Mouse (Mus musculus) hindbrain, postnatal 0 days (tissue): ENCODE results near the gene Yy1. TPM values are rescaled to one million over a fixed set of nuclear protein-coding genes. Genes with fewer than 3 reads are reported as not detected.
"Not testable (repeated sequence)": the region's sequence is repeated elsewhere in the genome, so short reads cannot be mapped to it uniquely, and the experiment has no call there.

Source experiments
- ATAC-seq: fragments of 200-750 bp; cut with Nextera tagmentation; 2 replicates; pipeline ENCODE4 v1.8.0; 2017; ENCODE audit warnings: mild to moderate bottlenecking, moderate TSS enrichment, moderate library complexity
- DNase-seq: peaks from one replicate; pipeline ENCODE4 v3.0.0-alpha.2; 2015; ENCODE audit warnings: low spot score
- H3K27ac ChIP-seq: fragments of 300-500 bp; sonication (generic); 2 replicates; pipeline ENCODE4 v1.5.1; 2014; ENCODE audit warnings: mild to moderate bottlenecking
- H3K27me3 ChIP-seq: fragments of 300-500 bp; sonication (generic); 2 replicates; pipeline ENCODE4 v1.6.1; 2014; ENCODE audit warnings: low read length, mixed read lengths; ENCODE audit not compliant: insufficient read depth
- H3K36me3 ChIP-seq: fragments of 300-500 bp; sonication (generic); 2 replicates; pipeline ENCODE4 v1.6.1; 2014; ENCODE audit warnings: low read length, mixed read lengths; ENCODE audit not compliant: insufficient read depth
- H3K4me1 ChIP-seq: fragments of 300-500 bp; sonication (generic); 2 replicates; pipeline ENCODE4 v1.6.1; 2014; ENCODE audit warnings: antibody characterized with exemption, low read length, mixed read lengths; ENCODE audit not compliant: insufficient read depth
- H3K4me2 ChIP-seq: fragments of 300-500 bp; sonication (generic); 2 replicates; pipeline ENCODE4 v1.6.1; 2014; ENCODE audit warnings: low read depth, mild to moderate bottlenecking, low read length, moderate library complexity, mixed read lengths
- H3K4me3 ChIP-seq: fragments of 300-500 bp; sonication (generic); 2 replicates; pipeline ENCODE4 v1.5.1; 2014; ENCODE audit warnings: low read length
- H3K9ac ChIP-seq: fragments of 300-500 bp; sonication (generic); replicated peaks from 2 replicates; pipeline ENCODE4 v1.6.1; 2014; ENCODE audit warnings: mild to moderate bottlenecking, low read length, moderate library complexity, mixed read lengths
- H3K9me3 ChIP-seq: fragments of 300-500 bp; sonication (generic); 2 replicates; pipeline ENCODE4 v1.6.1; 2016; ENCODE audit warnings: low read length, mixed read lengths
- CTCF ChIP-seq: IDR thresholded peaks from 2 replicates; pipeline ENCODE4 v1.5.1; 2016; ENCODE audit warnings: antibody characterized with exemption, control low read depth, low read depth
- WGBS: fragments of 180-500 bp; shearing (Covaris S2); extraction: QIAGEN DNeasy Blood & Tissue Kit; methylation state at CpG from one replicate; pipeline ENCODE4 v1.1.7; 2014; 5-methylcytosine and 5-hydroxymethylcytosine counted together
- polyA plus RNA-seq: library from polyadenylated mRNA; unstranded; fragments of >200 nt; fragmentation: Nextera tagmentation; extraction: Ambion mirVana; gene quantifications from 2 replicates; pipeline ENCODE4 v1.2.1, GENCODE M21; 2015
- total RNA-seq: library from RNA; depleted of rRNA; stranded (reverse); fragments of >200 nt; gene quantifications from 2 replicates; pipeline ENCODE4 v1.2.3, GENCODE M21; 2014

Yy1 gene
- total and polyA plus RNA-seq, 2 experiments from 2014 or later = 7.9 to 30.2 TPM

DNA sequence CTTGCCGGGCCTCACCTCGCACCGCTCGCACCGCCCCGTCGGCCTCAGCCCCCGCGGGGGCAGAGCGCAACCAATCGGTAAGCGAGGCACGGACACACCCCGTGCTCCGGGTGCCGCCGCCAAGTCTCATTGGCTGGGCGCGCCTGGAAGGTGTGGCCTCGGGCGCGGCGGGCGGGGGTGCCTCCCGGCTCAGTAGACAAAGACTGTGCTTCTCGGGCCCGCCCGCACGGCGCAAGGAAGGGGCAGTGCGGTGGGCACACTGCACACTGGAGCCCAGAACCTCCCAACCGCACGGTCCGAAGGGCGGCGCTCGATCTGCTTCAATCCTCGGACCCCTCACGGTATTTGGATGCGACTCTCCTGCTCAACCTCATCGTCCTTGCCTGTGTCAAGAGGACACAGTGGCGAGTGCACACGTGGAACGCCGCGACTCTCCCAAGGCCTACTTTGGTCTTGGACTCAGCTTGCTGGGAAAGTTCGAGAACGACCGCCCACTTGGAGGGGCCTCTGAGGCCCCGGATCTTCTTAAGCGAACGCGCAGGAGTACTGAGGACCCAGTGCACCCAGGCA lies 43.2 kb downstream of the Yy1 start, which contains the start of the genes Slc25a29 and Slc25a47:
TSS of gene Slc25a29 (minus strand) at position 44 of the 570 bp plus-strand sequence.
TSS of gene Slc25a47 (plus strand) at position 207 of the 570 bp plus-strand sequence.
- H3K4me1 ChIP-seq = peaks cover 44% of the 10 kb centered on the region

GRCm38 (mm10) chr12:108836722-108837121 lies 43.9 kb downstream of the Yy1 start:
- peaks cover 44% of the 10 kb centered on the region for H3K4me1 ChIP-seq
- H3K27ac ChIP-seq = peak overlapping the region; percentile 74; the same call in 1 of the 2 replicates
- no peak for TF ChIP-seq CTCF
- peak overlapping the region; percentile 60 for H3K4me3 ChIP-seq
- peaks cover 4% of the 10 kb centered on the region; the same call in 1 of the 2 replicates for H3K36me3 ChIP-seq
- DNase-seq = no peak
- 58% methylated on average over 7 of the region's 7 CpGs for WGBS
- H3K9ac ChIP-seq = peak overlapping the region; percentile 56
- H3K27me3 ChIP-seq = no peaks in the 10 kb centered on the region
- ATAC-seq = no peak
- no peaks in the 10 kb centered on the region for H3K9me3 ChIP-seq
- peak overlapping the region; percentile 84 for H3K4me2 ChIP-seq

More for the DNA sequence above, 43.2 kb downstream of the Yy1 start, which contains the start of the genes Slc25a29 and Slc25a47:
- H3K9me3 ChIP-seq = no peaks in the 10 kb centered on the region
- DNase-seq (peak; percentile 98), ATAC-seq (peak; percentile 99)
- peak within 1 kb of the TSS; percentile 60 for H3K4me3 ChIP-seq
- H3K4me2 ChIP-seq = peak within 1 kb of the TSS; percentile 84
- TF ChIP-seq CTCF = peak; percentile 30
- H3K27me3 ChIP-seq = no peaks in the 10 kb centered on the region
- H3K9ac ChIP-seq = peak within 1 kb of the TSS; percentile 73
- H3K36me3 ChIP-seq = peaks cover under 1% of the 10 kb centered on the region; the same call in 1 of the 2 replicates
- peak within 1 kb of the TSS; percentile 74 for H3K27ac ChIP-seq
- WGBS = 1% methylated on average over 53 of the region's 53 CpGs

- Histone ChIP-seq H3K4me2 (no peak overlapping the region), H3K4me1 (peaks cover 15% of the 10 kb centered on the region), H3K9ac (no peak overlapping the region), H3K9me3 (no peaks in the 10 kb centered on the region), H3K27ac (no peak overlapping the region), H3K27me3 (no peaks in the 10 kb centered on the region), H3K4me3 (no peak overlapping the region), H3K36me3 (peaks cover 4% of the 10 kb centered on the region; the same call in 1 of the 2 replicates)
- 85% methylated on average over 6 of the region's 6 CpGs for WGBS
- no peak for TF ChIP-seq CTCF
- DNase-seq (no peak), ATAC-seq (no peak)
Observed at GRCm38 (mm10) chr12:108841181-108841580, 48.4 kb downstream of the Yy1 start.

DNA sequence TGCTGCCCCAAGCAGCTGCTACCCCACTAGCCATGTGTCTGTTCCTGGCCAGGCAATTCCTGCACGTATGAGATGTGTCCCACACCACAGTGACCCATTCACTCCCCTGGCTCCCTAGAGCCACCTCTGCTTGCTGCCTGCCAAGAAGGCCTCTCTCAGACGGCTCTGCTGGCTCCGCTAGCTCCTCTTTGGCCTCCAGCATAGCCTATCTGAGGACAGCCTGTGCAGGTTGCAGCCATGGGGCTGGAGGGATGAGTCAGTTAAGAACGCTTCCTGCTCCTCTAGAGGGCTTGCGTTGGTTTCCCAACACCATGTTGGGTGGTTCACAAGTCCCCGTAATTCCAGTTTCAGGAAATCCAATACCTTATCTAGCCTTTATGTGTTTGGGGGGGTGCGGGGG lies 49.9 kb downstream of the Yy1 start:
- H3K27me3 ChIP-seq = no peaks in the 10 kb centered on the region
- DNase-seq (no peak), ATAC-seq (no peak)
- no peak for TF ChIP-seq CTCF
- no peak overlapping the region for H3K27ac ChIP-seq
- peaks cover 6% of the 10 kb centered on the region for H3K4me1 ChIP-seq
- no peak overlapping the region for H3K4me2 ChIP-seq
- WGBS = 80% methylated on average over 7 of the region's 7 CpGs
- H3K4me3 ChIP-seq = no peak overlapping the region
- H3K9me3 ChIP-seq = no peaks in the 10 kb centered on the region
- H3K36me3 ChIP-seq = peaks cover 4% of the 10 kb centered on the region; the same call in 1 of the 2 replicates
- no peak overlapping the region for H3K9ac ChIP-seq

DNA sequence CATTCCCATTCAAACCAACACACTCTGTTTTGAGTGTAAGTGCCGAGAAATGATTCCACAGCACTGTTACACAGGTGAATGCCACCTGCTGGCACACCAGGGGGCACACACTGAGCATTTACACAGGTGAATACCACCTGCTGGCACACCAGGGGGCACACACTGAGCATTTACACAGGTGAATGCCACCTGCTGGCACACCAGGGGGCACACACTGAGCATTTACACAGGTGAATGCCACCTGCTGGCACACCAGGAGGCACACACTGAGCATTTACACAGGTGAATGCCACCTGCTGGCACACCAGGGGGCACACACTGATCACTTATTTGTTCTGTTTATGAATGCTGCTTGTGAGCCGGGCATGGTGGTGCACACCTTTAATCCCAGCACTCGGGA lies 55.3 kb downstream of the Yy1 start:
- not testable (repeated sequence) for H3K4me3 ChIP-seq, ATAC-seq, H3K4me1 ChIP-seq, H3K4me2 ChIP-seq, DNase-seq, H3K27ac ChIP-seq, H3K27me3 ChIP-seq, H3K9ac ChIP-seq, H3K36me3 ChIP-seq, H3K9me3 ChIP-seq
- peak; percentile 25; the same call in 1 of the 2 replicates for TF ChIP-seq CTCF
- WGBS = 92% methylated on average over 3 of the region's 3 CpGs

- ATAC-seq (no peak), DNase-seq (no peak)
- WGBS = 76% methylated on average over 4 of the region's 4 CpGs
- H3K9me3 ChIP-seq = no peaks in the 10 kb centered on the region
- TF ChIP-seq CTCF = no peak
- H3K4me2 ChIP-seq = no peak overlapping the region
- H3K36me3 ChIP-seq = no peaks in the 10 kb centered on the region
- H3K9ac ChIP-seq = no peak overlapping the region
- H3K27ac ChIP-seq = no peak overlapping the region
- H3K27me3 ChIP-seq = no peaks in the 10 kb centered on the region
- no peaks in the 10 kb centered on the region for H3K4me1 ChIP-seq
- H3K4me3 ChIP-seq = no peak overlapping the region
Observed at GRCm38 (mm10) chr12:108849488-108850022, 56.8 kb downstream of the Yy1 start.

- WGBS = 38% methylated on average over 8 of the region's 8 CpGs
- TF ChIP-seq CTCF = no peak
- H3K4me2 ChIP-seq = no peak overlapping the region
- DNase-seq (no peak), ATAC-seq (peak; percentile 39; the same call in 1 of the 2 replicates)
- H3K27ac ChIP-seq = no peak overlapping the region
- H3K27me3 ChIP-seq = no peaks in the 10 kb centered on the region
- H3K36me3 ChIP-seq = no peaks in the 10 kb centered on the region
- H3K4me3 ChIP-seq = no peak overlapping the region
- no peaks in the 10 kb centered on the region for H3K4me1 ChIP-seq
- H3K9ac ChIP-seq = no peak overlapping the region
- no peaks in the 10 kb centered on the region for H3K9me3 ChIP-seq
Observed at GRCm38 (mm10) chr12:108850129-108850528, 57.4 kb downstream of the Yy1 start.
